Mouse (Mus musculus) liver, embryonic 13.5 days (tissue): ENCODE measurements at regions not wholly inside any gene's neighbourhood (a gene's known extent, or its start where the extent isn't known, plus 50 kb on each side); places are given as distances from the start of the nearest gene placed in this dataset.

Experiments
- ATAC-seq: fragments of 200-750 bp; cut with Nextera tagmentation; 2 replicates; pipeline ENCODE4 v1.8.0; 2017; ENCODE audit warnings: low read depth, mild to moderate bottlenecking, moderate number of reproducible peaks, moderate library complexity
- DNase-seq: peaks from one replicate; pipeline ENCODE4 v3.0.0; 2022
- H3K27ac ChIP-seq: fragments of 300-500 bp; sonication (generic); 2 replicates; pipeline ENCODE4 v1.5.1; 2015; ENCODE audit warnings: moderate library complexity, mild to moderate bottlenecking, inconsistent platforms
- H3K27me3 ChIP-seq: fragments of 300-500 bp; sonication (generic); 2 replicates; pipeline ENCODE4 v1.6.1; 2015; ENCODE audit warnings: mild to moderate bottlenecking, inconsistent platforms
- H3K36me3 ChIP-seq: fragments of 300-500 bp; sonication (generic); 2 replicates; pipeline ENCODE4 v1.6.1; 2015; ENCODE audit warnings: mild to moderate bottlenecking, inconsistent platforms
- H3K4me1 ChIP-seq: fragments of 300-500 bp; sonication (generic); replicated peaks from 2 replicates; pipeline ENCODE4 v1.6.1; 2015; ENCODE audit warnings: inconsistent platforms
- H3K4me2 ChIP-seq: fragments of 300-500 bp; sonication (generic); 2 replicates; pipeline ENCODE4 v1.6.1; 2015; ENCODE audit warnings: inconsistent platforms, mild to moderate bottlenecking, moderate library complexity
- H3K4me3 ChIP-seq: fragments of 300-500 bp; sonication (generic); replicated peaks from 2 replicates; pipeline ENCODE4 v1.5.1; 2015; ENCODE audit warnings: mild to moderate bottlenecking, inconsistent platforms
- H3K9ac ChIP-seq: fragments of 300-500 bp; sonication (generic); 2 replicates; pipeline ENCODE4 v1.6.1; 2015; ENCODE audit warnings: mild to moderate bottlenecking, inconsistent platforms
- H3K9me3 ChIP-seq: fragments of 300-500 bp; sonication (generic); replicated peaks from 2 replicates; pipeline ENCODE4 v1.6.1; 2016; ENCODE audit warnings: inconsistent platforms
- WGBS: fragments of 180-500 bp; shearing (Covaris S2); methylation state at CpG from one replicate; pipeline ENCODE4 v1.1.7; 2015; ENCODE audit not compliant: insufficient replicate concordance; 5-methylcytosine and 5-hydroxymethylcytosine counted together

- Histone ChIP-seq H3K27me3 (no peaks in the 10 kb centered on the region), H3K4me2 (no peak overlapping the region), H3K36me3 (no peaks in the 10 kb centered on the region), H3K4me1 (no peaks in the 10 kb centered on the region), H3K4me3 (no peak overlapping the region), H3K9ac (no peak overlapping the region), H3K27ac (no peak overlapping the region), H3K9me3 (no peaks in the 10 kb centered on the region)
- 64% methylated on average over 2 of the region's 2 CpGs for WGBS
- ATAC-seq = no peak
- DNase-seq = no peak
Measured at GRCm38 (mm10) chr7:58310096-58310495, 345.9 kb upstream of the Atp10a start.

- H3K9me3 ChIP-seq = no peaks in the 10 kb centered on the region
- H3K27me3 ChIP-seq = no peaks in the 10 kb centered on the region
- no peak overlapping the region for H3K27ac ChIP-seq
- 18% methylated on average over 1 of the region's 1 CpGs for WGBS
- no peak for DNase-seq
- H3K4me1 ChIP-seq = no peaks in the 10 kb centered on the region
- no peak overlapping the region for H3K4me2 ChIP-seq
- no peak for ATAC-seq
- no peaks in the 10 kb centered on the region for H3K36me3 ChIP-seq
- H3K4me3 ChIP-seq = no peak overlapping the region
- H3K9ac ChIP-seq = no peak overlapping the region
Measured at GRCm38 (mm10) chr7:58322381-58322780, 333.6 kb upstream of the Atp10a start.

- 24% methylated on average over 1 of the region's 1 CpGs for WGBS
- Histone ChIP-seq H3K4me3 (no peak overlapping the region), H3K4me1 (no peaks in the 10 kb centered on the region), H3K36me3 (no peaks in the 10 kb centered on the region), H3K4me2 (no peak overlapping the region), H3K27ac (no peak overlapping the region), H3K9me3 (no peaks in the 10 kb centered on the region), H3K9ac (no peak overlapping the region), H3K27me3 (no peaks in the 10 kb centered on the region)
- no peak for DNase-seq
- ATAC-seq = no peak
Measured at GRCm38 (mm10) chr7:58367384-58367783, 288.6 kb upstream of the Atp10a start.

DNA sequence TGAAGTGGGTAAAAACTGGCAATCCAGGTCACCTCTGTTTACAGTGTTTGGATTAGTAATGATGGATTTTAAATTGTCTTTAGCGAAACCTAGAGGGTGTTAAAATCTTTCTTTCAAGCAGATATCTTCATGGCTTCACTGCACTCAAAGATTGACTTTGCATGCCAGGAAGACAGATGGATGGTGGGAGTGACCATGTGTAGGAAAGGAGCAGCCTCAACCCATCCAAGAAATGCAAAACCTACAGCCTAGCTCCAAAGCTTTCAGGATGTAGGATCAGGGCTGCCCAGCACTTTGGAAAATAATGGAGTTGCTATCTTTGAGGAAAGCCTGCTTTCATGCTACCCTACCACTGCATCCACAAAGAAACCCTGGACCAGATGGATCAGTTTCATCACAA, 272.6 kb upstream of the Atp10a start:
- H3K9ac ChIP-seq = no peak overlapping the region
- WGBS = 30% methylated on average over 1 of the region's 1 CpGs
- H3K4me2 ChIP-seq = no peak overlapping the region
- DNase-seq (no peak), ATAC-seq (no peak)
- H3K36me3 ChIP-seq = no peaks in the 10 kb centered on the region
- no peaks in the 10 kb centered on the region for H3K9me3 ChIP-seq
- H3K27me3 ChIP-seq = no peaks in the 10 kb centered on the region
- H3K4me1 ChIP-seq = no peaks in the 10 kb centered on the region
- no peak overlapping the region for H3K4me3 ChIP-seq
- no peak overlapping the region for H3K27ac ChIP-seq

DNA sequence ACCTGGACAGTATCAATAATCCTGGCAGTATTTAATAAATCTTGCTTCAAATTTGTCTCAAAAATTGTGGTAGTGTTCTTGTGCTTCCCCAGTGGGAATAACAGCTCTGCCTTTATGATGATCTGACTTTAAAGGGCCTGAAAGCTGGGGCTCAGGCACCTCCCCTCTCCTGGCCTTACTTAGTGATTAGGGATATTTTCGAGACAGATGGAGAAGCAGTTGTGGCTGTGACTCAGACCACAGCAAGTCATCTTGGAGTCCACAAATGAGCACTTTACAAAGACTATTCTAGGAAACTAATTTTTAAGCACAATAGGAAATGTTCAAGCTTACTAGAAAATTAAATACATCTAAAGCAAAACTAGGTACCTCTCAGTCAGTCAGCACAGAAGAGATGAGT, 267.6 kb upstream of the Atp10a start:
- ATAC-seq (no peak), DNase-seq (no peak)
- Histone ChIP-seq H3K9ac (no peak overlapping the region), H3K27me3 (no peaks in the 10 kb centered on the region), H3K27ac (no peak overlapping the region), H3K9me3 (no peaks in the 10 kb centered on the region), H3K4me1 (no peaks in the 10 kb centered on the region), H3K4me2 (no peak overlapping the region), H3K36me3 (no peaks in the 10 kb centered on the region), H3K4me3 (no peak overlapping the region)
- WGBS = 35% methylated on average over 1 of the region's 1 CpGs

GRCm38 (mm10) chr7:58392391-58393115, 263.4 kb upstream of the Atp10a start:
- Histone ChIP-seq H3K4me3 (no peak overlapping the region), H3K9ac (no peak overlapping the region), H3K9me3 (no peaks in the 10 kb centered on the region), H3K27me3 (no peaks in the 10 kb centered on the region), H3K36me3 (no peaks in the 10 kb centered on the region), H3K4me1 (no peaks in the 10 kb centered on the region), H3K4me2 (no peak overlapping the region), H3K27ac (no peak overlapping the region)
- DNase-seq = no peak
- no peak for ATAC-seq
- WGBS = 59% methylated on average over 4 of the region's 4 CpGs

DNA sequence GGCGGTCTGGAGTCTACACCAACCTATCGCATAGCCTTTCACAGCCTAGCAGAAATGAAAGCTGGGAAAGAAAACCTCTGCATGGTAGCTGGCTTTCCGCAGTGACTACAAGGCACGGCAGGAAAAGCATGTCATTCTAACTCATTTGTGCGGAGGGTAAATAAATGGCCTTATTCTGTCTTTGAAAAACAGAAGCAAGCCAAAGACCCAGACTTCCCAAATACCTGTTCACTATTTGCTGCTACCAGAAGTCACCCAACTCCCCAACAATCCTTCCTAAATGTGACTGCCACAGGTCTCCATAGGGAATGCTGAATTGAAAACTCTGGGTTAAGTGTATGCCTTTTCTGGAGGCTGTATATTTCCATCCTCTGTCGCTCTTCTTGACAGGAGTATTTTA, 258.0 kb upstream of the Atp10a start:
- H3K27ac ChIP-seq = no peak overlapping the region
- WGBS = 38% methylated on average over 6 of the region's 6 CpGs
- ATAC-seq (no peak), DNase-seq (no peak)
- no peaks in the 10 kb centered on the region for H3K27me3 ChIP-seq
- no peaks in the 10 kb centered on the region for H3K36me3 ChIP-seq
- peaks cover 22% of the 10 kb centered on the region for H3K4me1 ChIP-seq
- peak overlapping the region; percentile 62 for H3K4me3 ChIP-seq
- no peaks in the 10 kb centered on the region for H3K9me3 ChIP-seq
- H3K4me2 ChIP-seq = peak overlapping the region; percentile 69
- H3K9ac ChIP-seq = no peak overlapping the region

DNA sequence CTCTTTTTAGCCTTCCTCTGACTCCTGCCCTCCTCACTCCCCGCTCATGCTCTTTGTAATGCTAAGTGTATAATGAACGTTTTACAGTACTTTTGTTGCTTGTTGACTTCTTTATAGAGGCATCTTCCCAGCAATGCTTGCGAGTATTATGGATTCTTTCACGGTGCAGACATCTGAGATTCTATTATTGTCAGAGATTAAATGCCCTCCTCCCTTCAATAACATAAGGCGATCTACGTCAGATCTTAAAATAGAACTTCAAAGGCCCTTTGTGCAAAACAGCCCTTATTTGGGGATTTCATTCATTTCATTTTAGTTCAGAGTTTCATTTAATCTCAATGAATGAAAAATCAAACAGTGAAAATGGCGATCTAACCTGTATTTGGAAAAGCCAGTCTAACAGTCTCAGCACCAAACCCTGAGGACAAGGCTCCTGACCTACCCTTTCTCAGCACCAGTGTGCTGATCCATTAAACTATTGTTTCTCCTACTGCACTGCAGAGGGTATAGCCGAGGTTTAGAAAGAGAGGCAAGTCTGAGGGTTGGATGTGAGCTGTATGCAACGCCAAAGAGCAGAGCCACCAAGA, 257.3 kb upstream of the Atp10a start:
- DNase-seq (no peak), ATAC-seq (no peak)
- Histone ChIP-seq H3K4me3 (peak overlapping the region; percentile 62), H3K4me1 (peaks cover 22% of the 10 kb centered on the region), H3K36me3 (no peaks in the 10 kb centered on the region), H3K27me3 (no peaks in the 10 kb centered on the region), H3K4me2 (peak overlapping the region; percentile 69), H3K9ac (peak overlapping the region; percentile 63), H3K9me3 (no peaks in the 10 kb centered on the region), H3K27ac (no peak overlapping the region; the same call in 1 of the 2 replicates)
- WGBS = 6% methylated on average over 9 of the region's 9 CpGs

DNA sequence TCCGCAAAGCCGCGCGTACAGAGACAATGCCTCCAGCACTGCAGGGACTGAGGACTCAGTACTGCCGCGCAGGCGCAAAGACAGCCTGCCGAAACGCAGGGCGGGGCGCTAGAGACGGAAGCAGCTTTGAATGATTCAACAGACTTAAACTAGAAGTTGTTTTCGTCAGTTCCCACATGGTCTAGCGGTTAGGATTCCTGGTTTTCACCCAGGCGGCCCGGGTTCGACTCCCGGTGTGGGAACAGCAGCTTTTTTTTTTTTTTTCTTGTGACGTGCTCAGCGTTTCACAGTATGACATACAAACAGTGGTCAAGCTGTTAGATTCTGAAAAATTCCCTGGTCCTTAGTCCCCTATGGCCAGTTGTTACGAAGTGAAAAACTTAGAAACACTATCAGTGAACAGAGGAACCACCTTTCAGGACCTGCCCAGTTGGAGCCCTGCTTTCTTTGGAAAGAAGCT, 256.8 kb upstream of the Atp10a start:
- Histone ChIP-seq H3K4me2 (peak overlapping the region; percentile 69), H3K9me3 (no peaks in the 10 kb centered on the region), H3K27ac (no peak overlapping the region), H3K9ac (peak overlapping the region; percentile 63), H3K4me1 (peaks cover 22% of the 10 kb centered on the region), H3K36me3 (no peaks in the 10 kb centered on the region), H3K27me3 (no peaks in the 10 kb centered on the region), H3K4me3 (peak overlapping the region; percentile 62)
- DNase-seq = peak; percentile 82
- peak; percentile 96 for ATAC-seq
- under 1% methylated on average over 21 of the region's 21 CpGs for WGBS

GRCm38 (mm10) chr7:58399651-58400050, 256.3 kb upstream of the Atp10a start:
- Histone ChIP-seq H3K27ac (no peak overlapping the region), H3K4me2 (peak overlapping the region; percentile 69), H3K36me3 (no peaks in the 10 kb centered on the region), H3K4me1 (peaks cover 22% of the 10 kb centered on the region), H3K9ac (no peak overlapping the region; the same call in 1 of the 2 replicates), H3K4me3 (peak overlapping the region; percentile 62), H3K9me3 (no peaks in the 10 kb centered on the region), H3K27me3 (no peaks in the 10 kb centered on the region)
- 37% methylated on average over 5 of the region's 5 CpGs for WGBS
- ATAC-seq = no peak
- no peak for DNase-seq

GRCm38 (mm10) chr7:58400594-58400993, 255.4 kb upstream of the Atp10a start:
- H3K36me3 ChIP-seq = no peaks in the 10 kb centered on the region
- no peak overlapping the region for H3K4me3 ChIP-seq
- ATAC-seq = peak; percentile 49
- peaks cover 22% of the 10 kb centered on the region for H3K4me1 ChIP-seq
- no peaks in the 10 kb centered on the region for H3K27me3 ChIP-seq
- peak; percentile 14 for DNase-seq
- no peak overlapping the region for H3K27ac ChIP-seq
- H3K9ac ChIP-seq = no peak overlapping the region
- no peaks in the 10 kb centered on the region for H3K9me3 ChIP-seq
- no peak overlapping the region for H3K4me2 ChIP-seq
- WGBS = 6% methylated on average over 1 of the region's 1 CpGs
